Mouse (Mus musculus) lung, postnatal 0 days (tissue): ENCODE data around the gene Rapgef2.

Experiments used
- CTCF ChIP-seq: IDR thresholded peaks from 2 replicates; pipeline ENCODE4 v1.5.1; 2016; ENCODE audit warnings: antibody characterized with exemption, mild to moderate bottlenecking
- EP300 ChIP-seq: IDR thresholded peaks from 2 replicates; pipeline ENCODE4 v1.6.1; 2016; ENCODE audit warnings: antibody characterized with exemption, mild to moderate bottlenecking, control low read depth

DNA sequence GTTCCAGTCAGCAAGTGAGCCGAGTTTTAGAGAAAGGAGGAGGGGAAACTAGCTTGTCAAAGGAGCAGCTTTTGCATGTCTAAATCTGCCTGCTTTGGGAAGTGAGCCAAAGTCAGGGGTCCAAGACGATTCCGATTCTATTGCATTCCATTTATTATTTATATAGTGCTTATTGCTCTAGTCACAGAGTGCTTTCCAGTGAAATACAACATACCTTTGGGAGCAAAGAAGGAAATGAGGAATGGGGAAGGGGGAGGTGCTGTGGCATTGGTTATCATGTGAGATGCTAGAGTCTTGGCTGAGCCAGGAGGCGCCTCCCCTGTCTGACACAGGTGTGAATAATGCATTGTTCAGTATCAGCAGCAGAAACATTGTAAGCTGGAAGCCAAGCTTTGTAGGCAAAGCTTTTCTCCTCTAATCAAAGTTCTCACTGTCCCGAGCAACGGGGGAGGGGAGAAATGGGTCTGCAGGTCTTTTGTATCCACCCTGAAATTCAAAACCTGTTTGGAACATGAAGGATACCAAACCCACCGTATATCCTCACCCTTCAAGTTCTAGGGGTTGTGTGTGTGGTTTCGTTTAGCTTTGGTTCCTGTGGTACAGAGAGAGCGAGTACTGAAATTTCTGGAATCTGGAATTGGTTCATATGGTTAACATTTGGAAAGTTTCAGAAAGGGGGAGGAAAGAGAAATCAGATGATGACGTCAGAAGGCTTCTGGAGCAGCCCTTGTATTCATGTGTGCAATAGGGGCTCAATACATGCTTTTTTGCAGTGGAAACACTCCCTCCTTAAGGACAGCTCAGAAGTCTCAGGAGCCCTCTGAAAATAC lies 38.6 kb upstream of the Rapgef2 start:
- TF ChIP-seq CTCF (no peak), EP300 (no peak)
